Mouse (Mus musculus): Measurements from ENCODE around the gene Grik4. TPM values are rescaled to one million over a fixed set of nuclear protein-coding genes. Genes with fewer than 3 reads are reported as not detected.

Gene Grik4
- polyA plus RNA-seq, 1 experiment from 2014 or later, result 1.9 TPM

GRCm38 (mm10) chr9:42508235-42508634, 436.1 kb downstream of the Grik4 start:
- Histone ChIP-seq H3K4me1 (ENCODE audit: control insufficient read depth, insufficient read depth, low read length) (no peaks in the 10 kb centered on the region), H3K4me2 (replicated peaks; ENCODE audit: low read depth, low read length) (no peak overlapping the region), H3K36me3 (ENCODE audit: control insufficient read depth, insufficient read depth, low read length) (no peaks in the 10 kb centered on the region), H3K4me3 (ENCODE audit: low read length) (no peak overlapping the region), H3K27ac (ENCODE audit: low read depth, low read length) (no peak overlapping the region), H3K27me3 (ENCODE audit: control insufficient read depth, insufficient read depth, low read length) (no peaks in the 10 kb centered on the region), H3K9me3 (ENCODE audit: control insufficient read depth, low read length) (no peaks in the 10 kb centered on the region), H3K9ac (ENCODE audit: low read depth, low read length) (no peak overlapping the region)
- WGBS, result 71% methylated on average over 7 of the region's 7 CpGs
- ATAC-seq (ENCODE audit: low FRiP score, low TSS enrichment), result no peak

- H3K9me3 ChIP-seq (ENCODE audit: control insufficient read depth, low read length), result no peaks in the 10 kb centered on the region
- H3K27ac ChIP-seq (ENCODE audit: low read depth, low read length), result no peak within 1 kb of the TSS
- no peaks in the 10 kb centered on the region for H3K36me3 ChIP-seq (ENCODE audit: control insufficient read depth, insufficient read depth, low read length)
- no peak within 1 kb of the TSS for H3K4me3 ChIP-seq (ENCODE audit: low read length)
- H3K4me1 ChIP-seq (ENCODE audit: control insufficient read depth, insufficient read depth, low read length), result no peaks in the 10 kb centered on the region
- ATAC-seq (ENCODE audit: low FRiP score, low TSS enrichment), result no peak
- WGBS, result 86% methylated on average over 6 of the region's 6 CpGs
- no peak within 1 kb of the TSS for H3K9ac ChIP-seq (ENCODE audit: low read depth, low read length)
- H3K4me2 ChIP-seq (replicated peaks; ENCODE audit: low read depth, low read length), result no peak within 1 kb of the TSS
- H3K27me3 ChIP-seq (ENCODE audit: control insufficient read depth, insufficient read depth, low read length), result no peaks in the 10 kb centered on the region
Measured at GRCm38 (mm10) chr9:42507709-42508108, 436.6 kb downstream of the Grik4 start, which contains the start of gene Tbcel. TSS of gene Tbcel (minus strand) at chr9:42507809.

- ATAC-seq (ENCODE audit: low FRiP score, low TSS enrichment), result no peak
- Histone ChIP-seq H3K4me3 (ENCODE audit: low read length) (no peak overlapping the region), H3K4me1 (ENCODE audit: control insufficient read depth, insufficient read depth, low read length) (no peaks in the 10 kb centered on the region), H3K27ac (ENCODE audit: low read depth, low read length) (no peak overlapping the region), H3K36me3 (ENCODE audit: control insufficient read depth, insufficient read depth, low read length) (no peaks in the 10 kb centered on the region), H3K9me3 (ENCODE audit: control insufficient read depth, low read length) (no peaks in the 10 kb centered on the region), H3K27me3 (ENCODE audit: control insufficient read depth, insufficient read depth, low read length) (no peaks in the 10 kb centered on the region), H3K4me2 (replicated peaks; ENCODE audit: low read depth, low read length) (no peak overlapping the region), H3K9ac (ENCODE audit: low read depth, low read length) (no peak overlapping the region)
- 56% methylated on average over 1 of the region's 1 CpGs for WGBS
Measured at GRCm38 (mm10) chr9:42507022-42507421, 437.3 kb downstream of the Grik4 start.

GRCm38 (mm10) chr9:42504971-42505510, 439.3 kb downstream of the Grik4 start:
- Histone ChIP-seq H3K9ac (ENCODE audit: low read depth, low read length) (no peak overlapping the region), H3K4me2 (replicated peaks; ENCODE audit: low read depth, low read length) (no peak overlapping the region), H3K27ac (ENCODE audit: low read depth, low read length) (no peak overlapping the region), H3K9me3 (ENCODE audit: control insufficient read depth, low read length) (no peaks in the 10 kb centered on the region), H3K36me3 (ENCODE audit: control insufficient read depth, insufficient read depth, low read length) (no peaks in the 10 kb centered on the region), H3K4me3 (ENCODE audit: low read length) (no peak overlapping the region), H3K4me1 (ENCODE audit: control insufficient read depth, insufficient read depth, low read length) (no peaks in the 10 kb centered on the region), H3K27me3 (ENCODE audit: control insufficient read depth, insufficient read depth, low read length) (no peaks in the 10 kb centered on the region)
- ATAC-seq (ENCODE audit: low FRiP score, low TSS enrichment), result no peak
- WGBS, result 90% methylated on average over 3 of the region's 3 CpGs

GRCm38 (mm10) chr9:42504559-42504958, 439.7 kb downstream of the Grik4 start:
- Histone ChIP-seq H3K27ac (ENCODE audit: low read depth, low read length) (no peak overlapping the region), H3K9ac (ENCODE audit: low read depth, low read length) (no peak overlapping the region), H3K4me1 (ENCODE audit: control insufficient read depth, insufficient read depth, low read length) (no peaks in the 10 kb centered on the region), H3K4me2 (replicated peaks; ENCODE audit: low read depth, low read length) (no peak overlapping the region), H3K27me3 (ENCODE audit: control insufficient read depth, insufficient read depth, low read length) (no peaks in the 10 kb centered on the region), H3K4me3 (ENCODE audit: low read length) (no peak overlapping the region), H3K36me3 (ENCODE audit: control insufficient read depth, insufficient read depth, low read length) (no peaks in the 10 kb centered on the region), H3K9me3 (ENCODE audit: control insufficient read depth, low read length) (no peaks in the 10 kb centered on the region)
- 64% methylated on average over 11 of the region's 11 CpGs for WGBS
- no peak for ATAC-seq (ENCODE audit: low FRiP score, low TSS enrichment)

GRCm38 (mm10) chr9:42503709-42504108, 440.6 kb downstream of the Grik4 start:
- Histone ChIP-seq H3K27me3 (ENCODE audit: control insufficient read depth, insufficient read depth, low read length) (no peaks in the 10 kb centered on the region), H3K36me3 (ENCODE audit: control insufficient read depth, insufficient read depth, low read length) (no peaks in the 10 kb centered on the region), H3K9ac (ENCODE audit: low read depth, low read length) (no peak overlapping the region), H3K27ac (ENCODE audit: low read depth, low read length) (no peak overlapping the region), H3K9me3 (ENCODE audit: control insufficient read depth, low read length) (no peaks in the 10 kb centered on the region), H3K4me1 (ENCODE audit: control insufficient read depth, insufficient read depth, low read length) (no peaks in the 10 kb centered on the region), H3K4me2 (replicated peaks; ENCODE audit: low read depth, low read length) (no peak overlapping the region), H3K4me3 (ENCODE audit: low read length) (no peak overlapping the region)
- no peak for ATAC-seq (ENCODE audit: low FRiP score, low TSS enrichment)
- WGBS, result 78% methylated on average over 4 of the region's 4 CpGs

- ATAC-seq (ENCODE audit: low FRiP score, low TSS enrichment), result no peak
- WGBS, result 83% methylated on average over 2 of the region's 2 CpGs
Measured at GRCm38 (mm10) chr9:42496296-42496695, 448.0 kb downstream of the Grik4 start.

GRCm38 (mm10) chr9:42491780-42492179, 452.5 kb downstream of the Grik4 start:
- H3K27me3 ChIP-seq (ENCODE audit: control insufficient read depth, insufficient read depth, low read length), result no peaks in the 10 kb centered on the region
- H3K36me3 ChIP-seq (ENCODE audit: control insufficient read depth, insufficient read depth, low read length), result no peaks in the 10 kb centered on the region
- no peak overlapping the region for H3K4me3 ChIP-seq (ENCODE audit: low read length)
- 86% methylated on average over 9 of the region's 9 CpGs for WGBS
- ATAC-seq (ENCODE audit: low FRiP score, low TSS enrichment), result no peak
- H3K4me1 ChIP-seq (ENCODE audit: control insufficient read depth, insufficient read depth, low read length), result no peaks in the 10 kb centered on the region
- H3K27ac ChIP-seq (ENCODE audit: low read depth, low read length), result no peak overlapping the region
- peaks cover 5% of the 10 kb centered on the region; the same call in 1 of the 2 replicates for H3K9me3 ChIP-seq (ENCODE audit: control insufficient read depth, low read length)
- H3K4me2 ChIP-seq (replicated peaks; ENCODE audit: low read depth, low read length), result no peak overlapping the region
- no peak overlapping the region for H3K9ac ChIP-seq (ENCODE audit: low read depth, low read length)

More at GRCm38 (mm10) chr9:42496296-42496695, 448.0 kb downstream of the Grik4 start:
- H3K9me3 ChIP-seq (ENCODE audit: control insufficient read depth, low read length), result peaks cover 10% of the 10 kb centered on the region; the same call in 1 of the 2 replicates
- H3K9ac ChIP-seq (ENCODE audit: low read depth, low read length), result no peak overlapping the region
- no peak overlapping the region for H3K4me3 ChIP-seq (ENCODE audit: low read length)
- H3K27me3 ChIP-seq (ENCODE audit: control insufficient read depth, insufficient read depth, low read length), result no peaks in the 10 kb centered on the region
- H3K4me1 ChIP-seq (ENCODE audit: control insufficient read depth, insufficient read depth, low read length), result no peaks in the 10 kb centered on the region
- no peak overlapping the region for H3K4me2 ChIP-seq (replicated peaks; ENCODE audit: low read depth, low read length)
- no peak overlapping the region for H3K27ac ChIP-seq (ENCODE audit: low read depth, low read length)
- H3K36me3 ChIP-seq (ENCODE audit: control insufficient read depth, insufficient read depth, low read length), result no peaks in the 10 kb centered on the region

GRCm38 (mm10) chr9:42490589-42491382, 453.5 kb downstream of the Grik4 start:
- whole genome bisulfite sequencing, result 74% methylated on average over 16 of the region's 16 CpGs
- H3K9ac ChIP-seq (ENCODE audit: low read depth, low read length), result no peak overlapping the region
- H3K36me3 ChIP-seq (ENCODE audit: control insufficient read depth, insufficient read depth, low read length), result no peaks in the 10 kb centered on the region
- H3K27me3 ChIP-seq (ENCODE audit: control insufficient read depth, insufficient read depth, low read length), result no peaks in the 10 kb centered on the region
- no peak for ATAC-seq (ENCODE audit: low FRiP score, low TSS enrichment)
- no peak overlapping the region for H3K27ac ChIP-seq (ENCODE audit: low read depth, low read length)
- H3K4me3 ChIP-seq (ENCODE audit: low read length), result no peak overlapping the region
- H3K4me2 ChIP-seq (replicated peaks; ENCODE audit: low read depth, low read length), result no peak overlapping the region
- H3K4me1 ChIP-seq (ENCODE audit: control insufficient read depth, insufficient read depth, low read length), result no peaks in the 10 kb centered on the region
- no peaks in the 10 kb centered on the region for H3K9me3 ChIP-seq (ENCODE audit: control insufficient read depth, low read length)

Data from kidney, embryonic 14.5 days (tissue).